Mouse (Mus musculus): ENCODE results near the gene Rbpj.
"Not testable (repeated sequence)": the region's sequence is repeated elsewhere in the genome, so short reads cannot be mapped to it uniquely, and the experiment has no call there.

The Rbpj gene

GRCm38 (mm10) chr5:53599116-53599515 is 133.2 kb downstream of the Rbpj start:
- no peak for DNase-seq

GRCm38 (mm10) chr5:53602194-53602593 is 136.2 kb downstream of the Rbpj start:
- DNase-seq, result no peak

GRCm38 (mm10) chr5:53605450-53605849 is 139.5 kb downstream of the Rbpj start:
- no peak for DNase-seq

GRCm38 (mm10) chr5:53607230-53607996 is 141.5 kb downstream of the Rbpj start:
- DNase-seq, result no peak

GRCm38 (mm10) chr5:53618844-53619243 is 152.9 kb downstream of the Rbpj start:
- no peak for DNase-seq

GRCm38 (mm10) chr5:53632026-53632425 is 166.1 kb downstream of the Rbpj start:
- no peak for DNase-seq

GRCm38 (mm10) chr5:53636795-53637194 is 170.8 kb downstream of the Rbpj start:
- DNase-seq, result no peak

GRCm38 (mm10) chr5:53637206-53637605 is 171.3 kb downstream of the Rbpj start:
- DNase-seq, result no peak

- DNase-seq, result peak; percentile 25
Measured at GRCm38 (mm10) chr5:53638647-53639046, 172.7 kb downstream of the Rbpj start.

- DNase-seq, result no peak
Measured at GRCm38 (mm10) chr5:53646669-53647068, 180.7 kb downstream of the Rbpj start.

GRCm38 (mm10) chr5:53647358-53647757 is 181.4 kb downstream of the Rbpj start:
- DNase-seq, result no peak

GRCm38 (mm10) chr5:53656596-53656995 is 190.6 kb downstream of the Rbpj start:
- no peak for DNase-seq

- DNase-seq, result peak; percentile 22
Measured at GRCm38 (mm10) chr5:53657925-53658324, 192.0 kb downstream of the Rbpj start.

GRCm38 (mm10) chr5:53661508-53661907 is 195.6 kb downstream of the Rbpj start:
- no peak for DNase-seq

GRCm38 (mm10) chr5:53662413-53662812 is 196.5 kb downstream of the Rbpj start:
- no peak for DNase-seq

GRCm38 (mm10) chr5:53663665-53664064 is 197.7 kb downstream of the Rbpj start:
- DNase-seq, result no peak

GRCm38 (mm10) chr5:53668021-53668420 is 202.1 kb downstream of the Rbpj start:
- no peak for DNase-seq

GRCm38 (mm10) chr5:53670321-53670938 is 204.5 kb downstream of the Rbpj start:
- DNase-seq, result no peak

- DNase-seq, result no peak
Measured at GRCm38 (mm10) chr5:53671507-53671906, 205.6 kb downstream of the Rbpj start.

GRCm38 (mm10) chr5:53672352-53672751 is 206.4 kb downstream of the Rbpj start:
- DNase-seq, result peak; percentile 82

- not testable (repeated sequence) for DNase-seq
Measured at GRCm38 (mm10) chr5:53673493-53674150, 207.7 kb downstream of the Rbpj start.

GRCm38 (mm10) chr5:53676671-53677070 is 210.7 kb downstream of the Rbpj start:
- no peak for DNase-seq

- no peak for DNase-seq
Measured at GRCm38 (mm10) chr5:53678036-53678767, 212.2 kb downstream of the Rbpj start.
